Mouse (Mus musculus): ENCODE measurements around the gene Mfsd9.

Mfsd9 gene

GRCm38 (mm10) chr1:40764701-40765275 is 25.7 kb downstream of the Mfsd9 start:
- TF ChIP-seq GATA4 (IDR thresholded peaks at IDR 0.05; ENCODE audit: insufficient replicate concordance, low read length): no peak

GRCm38 (mm10) chr1:40764042-40764441 is 26.4 kb downstream of the Mfsd9 start:
- no peak for TF ChIP-seq GATA4 (IDR thresholded peaks at IDR 0.05; ENCODE audit: insufficient replicate concordance, low read length)

GRCm38 (mm10) chr1:40759751-40760445 is 30.6 kb downstream of the Mfsd9 start:
- TF ChIP-seq GATA4 (IDR thresholded peaks at IDR 0.05; ENCODE audit: insufficient replicate concordance, low read length): no peak

DNA sequence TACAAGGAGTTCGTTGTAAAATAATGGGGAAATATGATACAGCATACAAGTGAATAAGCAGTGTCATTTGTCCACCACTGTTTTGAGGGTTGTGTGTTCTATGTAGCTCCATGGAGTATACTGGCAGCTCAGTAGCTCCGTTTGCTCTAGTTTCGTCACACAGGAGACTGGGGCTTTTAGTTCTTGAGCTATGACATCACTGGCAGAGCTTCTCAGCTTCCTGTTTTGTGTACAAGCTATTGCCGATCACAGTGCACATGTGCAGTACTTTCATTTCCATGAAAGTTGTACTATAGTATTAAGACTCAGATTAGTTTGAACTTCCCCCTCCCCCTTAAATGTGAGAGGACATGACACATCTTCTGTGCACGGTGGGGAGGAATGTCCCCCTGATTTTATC is 44.4 kb downstream of the Mfsd9 start:
- TF ChIP-seq GATA4 (IDR thresholded peaks at IDR 0.05; ENCODE audit: insufficient replicate concordance, low read length): no peak

GRCm38 (mm10) chr1:40740739-40741138 is 49.7 kb downstream of the Mfsd9 start:
- TF ChIP-seq GATA4 (IDR thresholded peaks at IDR 0.05; ENCODE audit: insufficient replicate concordance, low read length): no peak

DNA sequence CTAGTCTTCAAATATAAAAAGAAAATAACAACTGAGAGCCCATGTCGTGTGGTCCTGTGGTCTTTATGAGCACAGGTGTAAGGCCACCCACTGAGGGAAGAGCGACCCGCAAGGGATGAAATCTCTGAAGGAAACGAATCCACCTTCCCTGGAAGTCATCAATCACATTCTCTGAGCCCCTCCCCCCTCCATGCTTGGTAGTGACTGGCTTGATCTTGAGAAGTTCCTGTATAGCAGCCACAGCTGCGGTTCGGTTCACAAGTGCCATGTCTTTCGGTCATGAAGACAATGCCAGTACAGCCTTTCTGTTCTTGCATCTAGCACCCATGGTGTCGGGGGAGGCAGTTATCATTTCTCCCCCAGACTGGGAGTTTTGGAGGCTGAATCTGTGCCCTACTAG is 52.8 kb downstream of the Mfsd9 start:
- no peak for TF ChIP-seq GATA4 (IDR thresholded peaks at IDR 0.05; ENCODE audit: insufficient replicate concordance, low read length)

DNA sequence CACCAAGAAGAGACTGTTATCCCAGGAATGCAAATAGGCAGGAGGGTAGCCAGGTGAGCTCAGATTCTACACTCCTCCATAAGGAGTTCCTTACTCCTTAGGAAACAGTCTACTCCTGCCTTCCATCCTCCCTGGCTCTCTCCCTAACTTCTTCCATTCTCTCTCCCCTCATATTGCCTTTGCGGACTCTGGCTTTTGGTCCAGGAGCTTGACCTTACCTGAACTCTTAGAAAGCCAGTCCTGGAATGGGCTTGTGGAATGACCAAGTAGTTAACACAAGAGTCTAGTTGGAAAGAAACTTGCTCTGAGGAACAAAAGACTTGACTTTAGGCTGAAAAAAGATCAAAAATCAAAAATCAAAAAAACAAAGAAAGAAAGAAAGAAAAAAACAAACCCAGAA is 61.9 kb downstream of the Mfsd9 start:
- no peak for TF ChIP-seq GATA4 (IDR thresholded peaks at IDR 0.05; ENCODE audit: insufficient replicate concordance, low read length)

DNA sequence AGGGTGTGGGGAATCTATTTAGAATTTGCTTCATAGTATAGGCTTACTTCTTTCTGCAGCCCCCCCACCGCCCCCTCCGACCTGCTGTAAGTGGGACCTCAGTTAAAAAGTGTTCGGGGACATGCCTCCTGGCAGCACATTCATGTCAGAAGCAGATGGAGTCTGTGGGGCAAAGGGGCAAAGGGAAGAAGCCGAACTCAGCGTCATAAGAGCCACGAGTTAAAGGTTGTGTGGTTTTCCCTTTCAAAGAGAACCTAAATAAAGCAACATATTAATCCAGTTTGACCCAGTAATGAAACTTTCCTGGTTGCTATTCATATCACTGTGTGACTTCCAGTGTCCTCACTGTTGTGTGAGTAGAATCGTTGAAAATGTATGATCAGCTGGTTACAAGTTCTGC is 63.1 kb downstream of the Mfsd9 start:
- TF ChIP-seq GATA4 (IDR thresholded peaks at IDR 0.05; ENCODE audit: insufficient replicate concordance, low read length): no peak

DNA sequence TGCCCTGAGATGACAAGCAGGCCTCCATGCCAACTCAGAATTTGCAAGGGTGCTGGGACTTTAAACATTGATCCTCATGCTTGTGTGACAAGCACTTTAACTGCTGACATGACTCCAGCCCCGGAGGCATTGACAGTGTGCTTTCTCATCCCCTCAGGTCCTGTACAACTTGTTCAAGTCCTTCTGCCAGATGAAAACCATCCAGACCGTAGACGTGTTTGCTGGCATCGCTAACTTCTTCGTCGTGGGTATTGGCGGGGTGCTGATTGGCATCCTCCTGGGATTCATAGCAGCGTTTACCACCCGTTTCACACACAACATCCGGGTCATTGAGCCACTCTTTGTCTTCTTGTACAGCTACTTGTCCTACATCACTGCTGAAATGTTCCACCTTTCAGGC is 64.4 kb downstream of the Mfsd9 start:
- no peak for TF ChIP-seq GATA4 (IDR thresholded peaks at IDR 0.05; ENCODE audit: insufficient replicate concordance, low read length)

Data from liver, adult (tissue).